Mouse (Mus musculus) embryonic facial prominence, embryonic 11.5 days (tissue): ENCODE results near the gene Sox13. TPM values are rescaled to one million over a fixed set of nuclear protein-coding genes. Genes with fewer than 3 reads are reported as not detected.

Experiments
- ATAC-seq: fragments of 200-750 bp; cut with Nextera tagmentation; replicated peaks from 2 replicates; pipeline ENCODE4 v1.8.0; 2017; ENCODE audit warnings: low read depth; ENCODE audit not compliant: insufficient number of reproducible peaks, low FRiP score, low TSS enrichment
- DNase-seq: peaks from one replicate; pipeline ENCODE4 v3.0.0-alpha.2; 2015; ENCODE audit warnings: low spot score
- H3K27ac ChIP-seq: fragments of 300-500 bp; sonication (generic); replicated peaks from 2 replicates; pipeline ENCODE4 v1.5.1; 2014; ENCODE audit warnings: mild to moderate bottlenecking, low read depth, low read length, control low read depth
- H3K27me3 ChIP-seq: fragments of 300-500 bp; sonication (generic); 2 replicates; pipeline ENCODE4 v1.6.1; 2014; ENCODE audit warnings: mild to moderate bottlenecking, low read length, moderate library complexity, mixed read lengths; ENCODE audit not compliant: control insufficient read depth, insufficient read depth
- H3K36me3 ChIP-seq: fragments of 300-500 bp; sonication (generic); replicated peaks from 2 replicates; pipeline ENCODE4 v1.6.1; 2014; ENCODE audit warnings: low read depth, mild to moderate bottlenecking, low read length, moderate library complexity, mixed read lengths; ENCODE audit not compliant: control insufficient read depth, insufficient read depth
- H3K4me1 ChIP-seq: fragments of 300-500 bp; sonication (generic); 2 replicates; pipeline ENCODE4 v1.6.1; 2014; ENCODE audit warnings: low read length, mixed read lengths; ENCODE audit not compliant: control insufficient read depth, insufficient read depth
- H3K4me2 ChIP-seq: fragments of 300-500 bp; sonication (generic); 2 replicates; pipeline ENCODE4 v1.6.1; 2014; ENCODE audit warnings: low read depth, mild to moderate bottlenecking, control low read depth, low read length, moderate library complexity
- H3K4me3 ChIP-seq: fragments of 300-500 bp; sonication (generic); 2 replicates; pipeline ENCODE4 v1.5.1; 2014; ENCODE audit warnings: low read depth, low read length, control low read depth
- H3K9ac ChIP-seq: fragments of 300-500 bp; sonication (generic); replicated peaks from 2 replicates; pipeline ENCODE4 v1.6.1; 2014; ENCODE audit warnings: mild to moderate bottlenecking, control low read depth, low read length
- H3K9me3 ChIP-seq: fragments of 300-500 bp; sonication (generic); replicated peaks from 2 replicates; pipeline ENCODE4 v1.6.1; 2016; ENCODE audit warnings: mild to moderate bottlenecking, low read length, inconsistent platforms, mixed read lengths; ENCODE audit not compliant: control insufficient read depth
- WGBS: fragments of 180-500 bp; shearing (Covaris S2); extraction: QIAGEN DNeasy Blood & Tissue Kit; methylation state at CpG from one replicate; pipeline ENCODE4 v1.1.7; 2014; 5-methylcytosine and 5-hydroxymethylcytosine counted together
- polyA plus RNA-seq: library from polyadenylated mRNA; unstranded; fragments of >200 nt; fragmentation: Nextera tagmentation; extraction: Ambion mirVana; gene quantifications from 2 replicates; pipeline ENCODE4 v1.2.1, GENCODE M21; 2014

The Sox13 gene
- polyA plus RNA-seq, 1 experiment from 2014 or later, result 5.7 TPM

- H3K27ac ChIP-seq, result no peak overlapping the region
- ATAC-seq (no peak), DNase-seq (no peak)
- H3K36me3 ChIP-seq, result no peaks in the 10 kb centered on the region
- H3K9ac ChIP-seq, result no peak overlapping the region
- H3K4me2 ChIP-seq, result no peak overlapping the region
- no peaks in the 10 kb centered on the region for H3K9me3 ChIP-seq
- no peaks in the 10 kb centered on the region for H3K4me1 ChIP-seq
- H3K4me3 ChIP-seq, result no peak overlapping the region
- 86% methylated on average over 8 of the region's 8 CpGs for WGBS
- no peaks in the 10 kb centered on the region for H3K27me3 ChIP-seq
These were observed 20.1 kb upstream of the Sox13 start for GRCm38 (mm10) chr1:133444315-133444714.

GRCm38 (mm10) chr1:133437916-133438683 lies 13.9 kb upstream of the Sox13 start:
- H3K9ac ChIP-seq, result peak overlapping the region; percentile 1; the same call in 1 of the 2 replicates
- DNase-seq, result no peak
- no peaks in the 10 kb centered on the region for H3K27me3 ChIP-seq
- H3K4me2 ChIP-seq, result no peak overlapping the region
- ATAC-seq, result no peak
- WGBS, result 48% methylated on average over 14 of the region's 14 CpGs
- no peaks in the 10 kb centered on the region for H3K36me3 ChIP-seq
- no peaks in the 10 kb centered on the region for H3K4me1 ChIP-seq
- H3K27ac ChIP-seq, result no peak overlapping the region
- H3K4me3 ChIP-seq, result no peak overlapping the region
- no peaks in the 10 kb centered on the region for H3K9me3 ChIP-seq

- Histone ChIP-seq H3K27me3 (no peaks in the 10 kb centered on the region), H3K4me1 (no peaks in the 10 kb centered on the region), H3K4me3 (0 out of 2 replicates have a peak overlapping the region, but pooled peaks have one; percentile 3), H3K36me3 (no peaks in the 10 kb centered on the region), H3K9ac (peak overlapping the region; percentile 47; the same call in 1 of the 2 replicates), H3K27ac (no peak overlapping the region), H3K9me3 (no peaks in the 10 kb centered on the region), H3K4me2 (peak overlapping the region; percentile 26)
- DNase-seq (no peak), ATAC-seq (no peak)
- 7% methylated on average over 10 of the region's 10 CpGs for WGBS
These were observed 10.6 kb upstream of the Sox13 start for GRCm38 (mm10) chr1:133434756-133435112.

- DNase-seq, result peak; percentile 60
- 8% methylated on average over 11 of the region's 12 CpGs for WGBS
These were observed 10.0 kb upstream of the Sox13 start for GRCm38 (mm10) chr1:133434018-133434755.

GRCm38 (mm10) chr1:133432566-133432965 lies 8.4 kb upstream of the Sox13 start:
- H3K4me1 ChIP-seq, result no peaks in the 10 kb centered on the region
- ATAC-seq (no peak), DNase-seq (no peak)
- no peak overlapping the region for H3K4me3 ChIP-seq
- no peak overlapping the region for H3K4me2 ChIP-seq
- H3K36me3 ChIP-seq, result no peaks in the 10 kb centered on the region
- 17% methylated on average over 2 of the region's 2 CpGs for WGBS
- no peaks in the 10 kb centered on the region for H3K9me3 ChIP-seq
- no peak overlapping the region for H3K9ac ChIP-seq
- no peaks in the 10 kb centered on the region for H3K27me3 ChIP-seq
- no peak overlapping the region for H3K27ac ChIP-seq

More at GRCm38 (mm10) chr1:133434018-133434755, 10.0 kb upstream of the Sox13 start:
- H3K27ac ChIP-seq, result no peak overlapping the region
- no peaks in the 10 kb centered on the region for H3K36me3 ChIP-seq
- H3K27me3 ChIP-seq, result no peaks in the 10 kb centered on the region
- peak; percentile 86 for ATAC-seq
- no peaks in the 10 kb centered on the region for H3K9me3 ChIP-seq
- H3K4me2 ChIP-seq, result peak overlapping the region; percentile 26
- H3K4me1 ChIP-seq, result no peaks in the 10 kb centered on the region
- 0 out of 2 replicates have a peak overlapping the region, but pooled peaks have one; percentile 3 for H3K4me3 ChIP-seq
- peak overlapping the region; percentile 47 for H3K9ac ChIP-seq

GRCm38 (mm10) chr1:133431133-133431532 lies 7.0 kb upstream of the Sox13 start:
- H3K27me3 ChIP-seq, result no peaks in the 10 kb centered on the region
- H3K9ac ChIP-seq, result no peak overlapping the region
- H3K4me2 ChIP-seq, result no peak overlapping the region
- no peaks in the 10 kb centered on the region for H3K9me3 ChIP-seq
- no peaks in the 10 kb centered on the region for H3K36me3 ChIP-seq
- DNase-seq (no peak), ATAC-seq (no peak)
- H3K27ac ChIP-seq, result no peak overlapping the region
- H3K4me3 ChIP-seq, result no peak overlapping the region
- no peaks in the 10 kb centered on the region for H3K4me1 ChIP-seq
- WGBS, result 91% methylated on average over 2 of the region's 2 CpGs

- no peaks in the 10 kb centered on the region for H3K27me3 ChIP-seq
- H3K4me2 ChIP-seq, result no peak overlapping the region; the same call in 1 of the 2 replicates
- peaks cover 3% of the 10 kb centered on the region; the same call in 1 of the 2 replicates for H3K4me1 ChIP-seq
- H3K27ac ChIP-seq, result no peak overlapping the region
- DNase-seq, result no peak
- no peak for ATAC-seq
- no peaks in the 10 kb centered on the region for H3K36me3 ChIP-seq
- 63% methylated on average over 4 of the region's 4 CpGs for whole genome bisulfite sequencing
- H3K4me3 ChIP-seq, result no peak overlapping the region
- H3K9ac ChIP-seq, result no peak overlapping the region
- no peaks in the 10 kb centered on the region for H3K9me3 ChIP-seq
These were observed 467 bp upstream of the Sox13 start for GRCm38 (mm10) chr1:133424547-133425140.
